Mouse (Mus musculus) stomach, embryonic 16.5 days (tissue): ENCODE measurements around the gene Xpnpep3. TPM values are rescaled to one million over a fixed set of nuclear protein-coding genes. Genes with fewer than 3 reads are reported as not detected.

ENCODE experiments used
- ATAC-seq: fragments of 200-750 bp; cut with Nextera tagmentation; 2 replicates; pipeline ENCODE4 v1.8.0; 2017; ENCODE audit warnings: moderate number of reproducible peaks, moderate TSS enrichment; ENCODE audit not compliant: insufficient read depth, low FRiP score
- H3K27ac ChIP-seq: fragments of 300-500 bp; sonication (generic); 2 replicates; pipeline ENCODE4 v1.5.1; 2014; ENCODE audit warnings: low read length
- H3K27me3 ChIP-seq: fragments of 300-500 bp; sonication (generic); 2 replicates; pipeline ENCODE4 v1.6.1; 2014; ENCODE audit warnings: low read length, control low read depth, mixed read lengths; ENCODE audit not compliant: control insufficient read depth, insufficient read depth
- H3K36me3 ChIP-seq: fragments of 300-500 bp; sonication (generic); 2 replicates; pipeline ENCODE4 v1.6.1; 2014; ENCODE audit warnings: low read length; ENCODE audit not compliant: control insufficient read depth, insufficient read depth
- H3K4me1 ChIP-seq: fragments of 300-500 bp; sonication (generic); 2 replicates; pipeline ENCODE4 v1.6.1; 2014; ENCODE audit warnings: low read length, control low read depth, mixed read lengths; ENCODE audit not compliant: control insufficient read depth, insufficient read depth
- H3K4me2 ChIP-seq: fragments of 300-500 bp; sonication (generic); 2 replicates; pipeline ENCODE4 v1.6.1; 2014; ENCODE audit warnings: low read depth, low read length, mixed read lengths
- H3K4me3 ChIP-seq: fragments of 300-500 bp; sonication (generic); replicated peaks from 2 replicates; pipeline ENCODE4 v1.5.1; 2014; ENCODE audit warnings: mild to moderate bottlenecking, low read length
- H3K9ac ChIP-seq: fragments of 300-500 bp; sonication (generic); 2 replicates; pipeline ENCODE4 v1.6.1; 2014; ENCODE audit warnings: low read length
- H3K9me3 ChIP-seq: fragments of 300-500 bp; sonication (generic); replicated peaks from 2 replicates; pipeline ENCODE4 v1.6.1; 2016; ENCODE audit warnings: low read length, control low read depth; ENCODE audit not compliant: control insufficient read depth
- WGBS: fragments of 180-500 bp; shearing (Covaris S2); extraction: QIAGEN DNeasy Blood & Tissue Kit; methylation state at CpG from one replicate; pipeline ENCODE4 v1.1.7; 2014; 5-methylcytosine and 5-hydroxymethylcytosine counted together
- polyA plus RNA-seq: library from polyadenylated mRNA; unstranded; fragments of >200 nt; fragmentation: Nextera tagmentation; extraction: Ambion mirVana; gene quantifications from 2 replicates; pipeline ENCODE4 v1.2.1, GENCODE M21; 2015

Xpnpep3 gene
- 11.1 and 11.9 TPM in 2 replicates for polyA plus RNA-seq

DNA sequence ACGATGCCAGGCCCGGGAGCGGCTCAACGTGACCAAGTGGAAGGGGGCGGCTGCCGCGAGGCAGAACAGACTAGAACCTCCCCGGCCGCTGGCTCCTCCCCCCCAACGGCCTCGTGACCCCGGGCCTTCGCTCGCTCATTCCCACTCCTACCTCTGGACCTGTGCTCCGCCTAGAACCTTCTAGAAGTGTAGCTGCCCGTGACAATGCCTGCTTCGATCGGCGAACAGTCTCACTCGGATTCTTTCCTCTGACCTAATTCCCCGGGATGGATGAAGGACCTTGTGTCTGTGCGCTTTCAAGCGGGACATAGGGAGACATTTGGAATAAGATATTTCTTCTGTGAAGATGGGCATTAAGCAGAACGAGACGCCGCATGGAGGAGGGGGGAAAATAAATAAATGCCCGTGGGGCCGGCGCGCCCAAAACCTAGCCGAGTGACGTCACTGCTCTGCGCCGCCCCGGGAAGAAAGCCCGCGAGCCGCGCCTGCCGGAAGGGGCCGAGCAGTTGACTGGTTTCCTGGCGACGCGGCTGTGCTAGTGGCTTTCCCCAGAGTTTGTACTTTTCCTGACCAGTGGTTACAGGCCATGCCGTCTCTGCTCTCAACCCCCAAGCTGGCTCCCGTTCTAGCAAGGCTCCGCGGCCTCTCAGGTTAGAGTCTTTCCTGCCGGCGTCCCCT, at the start of gene Xpnpep3, which contains the start of gene St13:
Xpnpep3 (plus strand) TSS at position 501 of the 678 bp plus-strand sequence.
St13 (minus strand) TSS at position 440 of the 678 bp plus-strand sequence.
- WGBS: under 1% methylated on average over 49 of the region's 50 CpGs
- no peaks in the 10 kb centered on the region for H3K9me3 ChIP-seq
- peak within 1 kb of the TSS; percentile 80 for H3K4me2 ChIP-seq
- H3K36me3 ChIP-seq: no peaks in the 10 kb centered on the region
- H3K9ac ChIP-seq: peak within 1 kb of the TSS; percentile 97
- peaks cover 22% of the 10 kb centered on the region for H3K4me1 ChIP-seq
- peak; percentile 100 for ATAC-seq
- H3K27ac ChIP-seq: peak within 1 kb of the TSS; percentile 96
- peak within 1 kb of the TSS; percentile 100 for H3K4me3 ChIP-seq
- H3K27me3 ChIP-seq: no peaks in the 10 kb centered on the region

DNA sequence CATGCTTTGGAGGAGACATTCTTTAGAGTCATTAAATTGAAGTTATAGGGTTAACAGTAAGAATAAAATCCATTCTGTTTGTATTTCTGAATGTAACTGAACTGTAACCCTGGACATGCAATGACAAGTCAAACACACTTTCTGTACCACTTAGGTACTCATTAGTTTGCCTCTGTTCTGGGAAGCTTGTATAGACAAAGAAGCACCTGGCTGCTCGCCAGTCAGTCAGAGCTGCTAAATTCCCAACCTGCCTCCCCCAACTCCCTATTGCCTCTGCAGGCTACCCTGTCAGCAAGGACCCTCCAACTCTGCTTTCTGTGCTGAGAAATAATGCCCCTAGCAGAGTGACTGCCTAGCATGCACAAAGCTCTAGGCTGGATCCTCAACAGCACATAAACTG, 49.5 kb upstream of the Xpnpep3 start:
- ATAC-seq: no peak
- H3K27ac ChIP-seq: no peak overlapping the region; the same call in 1 of the 2 replicates

DNA sequence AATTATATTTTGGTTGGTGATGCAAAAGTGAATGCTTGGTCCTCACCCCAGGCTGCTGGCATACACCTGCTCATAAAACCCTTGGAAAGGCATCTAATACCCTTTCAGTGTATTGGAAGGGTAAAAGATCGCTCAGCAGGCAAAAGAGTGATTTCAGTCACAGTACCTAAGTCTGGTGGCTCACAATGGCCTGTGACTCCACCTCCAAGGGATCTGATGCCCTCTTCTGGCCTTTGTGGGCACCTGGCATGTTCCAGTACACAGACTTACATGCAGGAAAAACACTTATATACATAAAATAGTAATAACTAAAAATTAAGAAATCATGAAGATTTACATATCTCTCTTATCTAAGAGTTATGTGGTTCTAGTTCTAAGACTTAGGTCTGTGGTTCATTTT, 47.3 kb upstream of the Xpnpep3 start:
- no peaks in the 10 kb centered on the region for H3K36me3 ChIP-seq
- H3K4me2 ChIP-seq: no peak overlapping the region
- 66% methylated on average over 1 of the region's 1 CpGs for WGBS
- no peaks in the 10 kb centered on the region for H3K9me3 ChIP-seq
- H3K9ac ChIP-seq: no peak overlapping the region
- H3K27me3 ChIP-seq: no peaks in the 10 kb centered on the region
- no peak for ATAC-seq
- H3K4me3 ChIP-seq: no peak overlapping the region
- H3K4me1 ChIP-seq: peaks cover 4% of the 10 kb centered on the region; the same call in 1 of the 2 replicates
- no peak overlapping the region for H3K27ac ChIP-seq

More for the DNA sequence above, 49.5 kb upstream of the Xpnpep3 start:
- Histone ChIP-seq H3K36me3 (no peaks in the 10 kb centered on the region), H3K4me1 (peaks cover 4% of the 10 kb centered on the region; the same call in 1 of the 2 replicates), H3K9ac (peak overlapping the region; percentile 16; the same call in 1 of the 2 replicates), H3K4me2 (no peak overlapping the region), H3K9me3 (no peaks in the 10 kb centered on the region), H3K27me3 (no peaks in the 10 kb centered on the region), H3K4me3 (no peak overlapping the region)
- WGBS: 31% methylated on average over 1 of the region's 1 CpGs

DNA sequence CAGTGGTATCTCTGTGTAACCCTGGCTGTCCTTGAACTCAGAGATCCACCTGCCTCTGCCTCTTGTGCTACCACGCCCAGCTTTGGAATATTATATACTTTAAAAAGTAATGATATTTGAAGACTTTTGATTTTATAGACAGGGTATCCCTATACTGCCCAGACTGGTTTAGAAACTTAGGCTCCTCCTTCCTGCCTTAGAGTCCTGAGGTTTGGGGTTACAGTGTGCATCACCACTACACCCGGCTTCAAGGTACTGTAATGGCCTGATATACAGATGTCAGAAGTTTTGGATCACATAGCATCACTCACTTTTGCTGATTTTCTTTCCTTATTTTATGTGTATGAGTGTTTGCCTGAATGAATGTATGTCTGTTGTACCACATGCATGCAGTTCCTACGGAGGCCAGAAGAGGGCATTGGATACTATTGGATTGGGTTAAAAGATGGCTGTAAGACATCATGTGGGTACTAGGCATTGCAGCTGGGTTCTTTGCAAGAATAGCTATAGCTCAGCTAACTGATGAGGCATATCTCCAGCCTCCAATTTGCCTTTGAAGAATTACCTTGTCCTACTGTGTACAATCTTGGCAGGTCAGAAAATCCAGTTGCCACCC, 44.7 kb upstream of the Xpnpep3 start:
- no peak for ATAC-seq
- no peaks in the 10 kb centered on the region for H3K27me3 ChIP-seq
- H3K36me3 ChIP-seq: no peaks in the 10 kb centered on the region
- 62% methylated on average over 3 of the region's 3 CpGs for WGBS
- H3K4me1 ChIP-seq: peaks cover 18% of the 10 kb centered on the region
- H3K9me3 ChIP-seq: no peaks in the 10 kb centered on the region
- H3K4me2 ChIP-seq: no peak overlapping the region
- H3K4me3 ChIP-seq: no peak overlapping the region
- no peak overlapping the region for H3K9ac ChIP-seq
- H3K27ac ChIP-seq: no peak overlapping the region

DNA sequence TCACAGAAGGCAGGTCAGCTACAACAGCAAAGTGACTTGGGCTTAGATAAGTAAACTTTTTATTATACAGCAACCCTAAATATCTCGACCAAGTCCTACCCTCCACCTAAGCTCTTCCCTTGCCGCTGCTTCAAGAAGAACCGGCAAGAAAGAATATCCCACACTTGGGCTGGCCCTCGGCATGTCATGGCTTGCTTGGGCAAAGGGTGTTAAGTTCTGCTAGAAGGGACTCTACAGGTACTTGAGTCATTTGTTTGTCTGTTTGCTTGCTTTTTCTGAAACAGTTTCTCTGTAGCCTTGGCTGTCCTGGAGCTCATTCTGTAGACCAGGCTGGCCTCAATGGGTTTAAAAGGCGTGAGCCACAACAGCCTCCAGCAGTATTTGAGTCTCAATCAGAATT, 43.0 kb upstream of the Xpnpep3 start:
- H3K4me3 ChIP-seq: no peak overlapping the region
- peaks cover 14% of the 10 kb centered on the region for H3K4me1 ChIP-seq
- H3K27me3 ChIP-seq: no peaks in the 10 kb centered on the region
- peak overlapping the region; percentile 74 for H3K27ac ChIP-seq
- no peaks in the 10 kb centered on the region for H3K36me3 ChIP-seq
- H3K9ac ChIP-seq: no peak overlapping the region
- H3K4me2 ChIP-seq: no peak overlapping the region
- WGBS: 39% methylated on average over 5 of the region's 5 CpGs
- no peak for ATAC-seq
- no peaks in the 10 kb centered on the region for H3K9me3 ChIP-seq

DNA sequence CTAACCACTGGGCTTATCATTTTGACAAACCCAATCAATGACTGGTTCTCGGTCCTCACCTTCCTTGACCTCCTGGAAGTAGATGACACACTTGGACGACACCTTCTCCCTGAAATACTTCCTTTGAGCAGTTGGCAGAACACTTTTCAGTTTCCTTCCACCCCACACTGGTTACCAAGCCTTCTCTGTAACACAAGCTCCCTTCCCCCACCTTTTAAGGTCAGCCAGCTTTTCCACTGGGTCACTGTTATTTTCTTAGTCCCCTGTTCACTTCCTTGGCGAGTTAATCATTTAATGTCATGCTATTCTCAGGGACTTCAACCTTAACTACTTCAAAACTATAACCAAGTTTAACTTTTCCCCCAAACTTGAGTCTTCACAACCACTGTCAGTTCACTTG, 41.0 kb upstream of the Xpnpep3 start:
- no peak for ATAC-seq
- Histone ChIP-seq H3K4me1 (peaks cover 14% of the 10 kb centered on the region), H3K27ac (no peak overlapping the region), H3K4me2 (no peak overlapping the region), H3K27me3 (no peaks in the 10 kb centered on the region), H3K4me3 (no peak overlapping the region), H3K9ac (no peak overlapping the region), H3K9me3 (no peaks in the 10 kb centered on the region), H3K36me3 (no peaks in the 10 kb centered on the region)
- 66% methylated on average over 3 of the region's 3 CpGs for WGBS

DNA sequence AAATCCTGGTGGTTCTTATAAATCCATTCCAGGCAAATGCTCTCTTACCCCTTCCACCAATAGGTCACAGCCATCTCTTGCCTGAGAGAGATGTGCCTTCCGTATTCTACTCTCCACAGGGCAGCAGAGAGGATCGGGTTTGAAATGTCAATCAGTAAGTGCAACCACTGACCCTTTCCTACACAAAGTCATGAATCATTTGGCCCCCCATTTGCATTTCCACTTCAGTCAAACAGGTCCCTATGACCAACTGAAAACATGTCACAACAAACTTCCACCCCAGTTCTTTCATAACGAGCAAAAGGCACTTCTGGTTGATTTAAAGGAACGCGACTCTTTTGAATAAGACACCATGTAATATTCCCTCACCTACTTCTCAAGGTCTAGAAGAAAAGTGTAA, 40.5 kb upstream of the Xpnpep3 start:
- ATAC-seq: no peak
- peaks cover 14% of the 10 kb centered on the region for H3K4me1 ChIP-seq
- no peaks in the 10 kb centered on the region for H3K9me3 ChIP-seq
- H3K4me3 ChIP-seq: no peak overlapping the region; the same call in 1 of the 2 replicates
- no peak overlapping the region for H3K27ac ChIP-seq
- WGBS: 81% methylated on average over 5 of the region's 5 CpGs
- peak overlapping the region; percentile 92 for H3K4me2 ChIP-seq
- no peaks in the 10 kb centered on the region for H3K36me3 ChIP-seq
- H3K9ac ChIP-seq: no peak overlapping the region
- H3K27me3 ChIP-seq: no peaks in the 10 kb centered on the region

DNA sequence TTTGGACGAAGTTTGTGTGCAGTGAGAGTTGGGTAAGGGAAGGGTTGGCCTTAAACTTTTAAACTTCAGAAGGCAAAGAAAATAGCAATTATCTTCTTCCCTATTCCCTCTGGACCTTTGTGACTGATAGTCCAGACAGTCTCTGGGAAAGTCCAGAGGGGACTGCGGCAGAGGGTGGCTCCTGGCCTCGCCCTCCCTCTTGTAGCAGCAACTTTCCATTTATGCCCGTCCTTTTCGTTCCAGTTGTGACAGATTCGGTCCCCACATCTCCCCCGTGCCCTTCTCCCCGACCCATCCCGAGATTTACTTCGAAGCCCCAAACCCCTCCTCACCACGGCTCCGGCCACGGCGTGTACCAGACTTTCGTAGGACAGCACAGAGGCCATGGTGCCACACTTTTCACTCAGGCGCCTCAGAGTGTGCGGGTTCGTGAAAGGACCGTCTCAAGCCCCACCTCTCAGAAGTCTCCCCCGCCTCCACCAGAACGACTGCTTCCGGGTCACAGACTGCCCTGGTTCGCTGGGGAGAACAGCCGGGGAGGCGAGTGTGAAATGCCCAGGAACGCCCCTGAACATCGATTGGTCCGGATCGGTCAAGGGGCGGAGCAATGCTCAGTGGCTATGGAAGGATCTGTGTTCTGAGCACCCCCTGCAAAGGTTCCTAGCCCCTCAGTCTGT, 39.5 kb upstream of the Xpnpep3 start, which contains the start of gene Slc25a17:
Slc25a17 (minus strand) TSS at position 468 of the 677 bp plus-strand sequence.
- ATAC-seq: peak; percentile 99
- Histone ChIP-seq H3K4me2 (peak within 1 kb of the TSS; percentile 92), H3K27ac (peak within 1 kb of the TSS; percentile 90), H3K27me3 (no peaks in the 10 kb centered on the region), H3K9me3 (no peaks in the 10 kb centered on the region), H3K4me1 (peaks cover 14% of the 10 kb centered on the region), H3K4me3 (peak within 1 kb of the TSS; percentile 69), H3K36me3 (no peaks in the 10 kb centered on the region; the same call in 1 of the 2 replicates), H3K9ac (peak within 1 kb of the TSS; percentile 81)
- under 1% methylated on average over 30 of the region's 30 CpGs for WGBS

DNA sequence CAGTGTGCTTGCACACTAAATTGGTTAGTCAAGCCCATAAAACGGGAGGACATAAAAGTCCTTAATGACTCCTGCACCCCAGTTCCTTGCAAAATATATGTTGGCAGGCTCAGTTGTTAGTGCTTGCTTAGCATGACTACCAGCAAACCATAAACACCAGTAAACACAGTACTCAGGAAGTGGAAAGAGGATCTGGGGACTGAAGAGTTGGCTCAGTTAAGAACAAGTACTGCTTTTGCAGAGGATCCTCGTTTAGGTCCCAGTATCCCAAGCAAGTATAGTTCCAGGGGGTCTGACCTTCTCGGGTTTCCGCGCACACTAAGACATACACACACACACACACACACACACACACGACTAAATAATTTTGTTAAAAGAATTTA, 38.9 kb upstream of the Xpnpep3 start:
- WGBS: 30% methylated on average over 6 of the region's 6 CpGs
- ATAC-seq: peak; percentile 29
- Histone ChIP-seq H3K36me3 (no peaks in the 10 kb centered on the region; the same call in 1 of the 2 replicates), H3K9ac (no peak overlapping the region; the same call in 1 of the 2 replicates), H3K27me3 (no peaks in the 10 kb centered on the region), H3K4me3 (peak overlapping the region; percentile 69), H3K9me3 (no peaks in the 10 kb centered on the region), H3K27ac (peak overlapping the region; percentile 90), H3K4me2 (peak overlapping the region; percentile 92), H3K4me1 (peaks cover 14% of the 10 kb centered on the region)
